Mouse (Mus musculus) adrenal gland, adult 8-10 months (tissue): Measurements from ENCODE around the gene Gucy1a1. TPM values are rescaled to one million over a fixed set of nuclear protein-coding genes. Genes with fewer than 3 reads are reported as not detected.
"Not testable (repeated sequence)": the region's sequence is repeated elsewhere in the genome, so short reads cannot be mapped to it uniquely, and the experiment has no call there.

Experiments used
- DNase-seq: peaks from one replicate; pipeline ENCODE4 v3.0.0; 2022
- total RNA-seq, 4 experiments: library from RNA; stranded (reverse); gene quantifications; 2 replicates each; pipeline ENCODE4 v1.2.4; 2022

The Gucy1a1 gene
- 10 to 100 TPM; 29.2 to 37.0 (median 30.8) TPM for total RNA-seq

- DNase-seq, result peak; percentile 15
Measured at GRCm38 (mm10) chr3:82145126-82145901, at the start of gene Gucy1a1. TSS of gene Gucy1a1 (minus strand) at chr3:82145789.

- DNase-seq, result no peak
Measured at GRCm38 (mm10) chr3:82191559-82192245, 46.1 kb upstream of the Gucy1a1 start.

GRCm38 (mm10) chr3:82185626-82186025 lies 40.0 kb upstream of the Gucy1a1 start:
- no peak for DNase-seq

GRCm38 (mm10) chr3:82181500-82181899 lies 35.9 kb upstream of the Gucy1a1 start:
- DNase-seq, result no peak

GRCm38 (mm10) chr3:82180253-82180652 lies 34.7 kb upstream of the Gucy1a1 start:
- DNase-seq, result no peak

- no peak for DNase-seq
Measured at GRCm38 (mm10) chr3:82175501-82175900, 29.9 kb upstream of the Gucy1a1 start.

- DNase-seq, result no peak
Measured at GRCm38 (mm10) chr3:82167064-82167463, 21.5 kb upstream of the Gucy1a1 start.

- DNase-seq, result no peak
Measured at GRCm38 (mm10) chr3:82165937-82166336, 20.3 kb upstream of the Gucy1a1 start.

GRCm38 (mm10) chr3:82162992-82163391 lies 17.4 kb upstream of the Gucy1a1 start:
- not testable (repeated sequence) for DNase-seq

GRCm38 (mm10) chr3:82145978-82146377 lies 389 bp upstream of the Gucy1a1 start:
- no peak for DNase-seq

- DNase-seq, result no peak
Measured at GRCm38 (mm10) chr3:82144725-82145125, 864 bp downstream of the Gucy1a1 start.

GRCm38 (mm10) chr3:82140781-82141180 lies 4.8 kb downstream of the Gucy1a1 start:
- no peak for DNase-seq

- DNase-seq, result no peak
Measured at GRCm38 (mm10) chr3:82138002-82138667, 7.5 kb downstream of the Gucy1a1 start.

- no peak for DNase-seq
Measured at GRCm38 (mm10) chr3:82135483-82135882, 10.1 kb downstream of the Gucy1a1 start.

GRCm38 (mm10) chr3:82129258-82129657 lies 16.3 kb downstream of the Gucy1a1 start:
- no peak for DNase-seq

- no peak for DNase-seq
Measured at GRCm38 (mm10) chr3:82124567-82124966, 21.0 kb downstream of the Gucy1a1 start.

GRCm38 (mm10) chr3:82118916-82119315 lies 26.7 kb downstream of the Gucy1a1 start:
- no peak for DNase-seq

- DNase-seq, result peak; percentile 5
Measured at GRCm38 (mm10) chr3:82112439-82112838, 33.1 kb downstream of the Gucy1a1 start.

- DNase-seq, result peak; percentile 5
Measured at GRCm38 (mm10) chr3:82111986-82112385, 33.6 kb downstream of the Gucy1a1 start.

- DNase-seq, result no peak
Measured at GRCm38 (mm10) chr3:82108951-82109350, 36.6 kb downstream of the Gucy1a1 start.

GRCm38 (mm10) chr3:82104229-82104628 lies 41.4 kb downstream of the Gucy1a1 start:
- DNase-seq, result no peak

GRCm38 (mm10) chr3:82099127-82099526 lies 46.5 kb downstream of the Gucy1a1 start:
- DNase-seq, result no peak

- DNase-seq, result no peak
Measured at GRCm38 (mm10) chr3:82096801-82097200, 48.8 kb downstream of the Gucy1a1 start.
